Mouse (Mus musculus): Measurements from ENCODE around the gene Parp8. TPM values are rescaled to one million over a fixed set of nuclear protein-coding genes. Genes with fewer than 3 reads are reported as not detected.

Parp8 gene
- total and polyA plus RNA-seq, 3 experiments: 3.5 to 14.1 (median 10.3) TPM

GRCm38 (mm10) chr13:116843937-116844336, 181.4 kb downstream of the Parp8 start:
- DNase-seq: peak; percentile 9

- no peak for DNase-seq
These were observed 194.4 kb downstream of the Parp8 start for GRCm38 (mm10) chr13:116830984-116831383.

DNA sequence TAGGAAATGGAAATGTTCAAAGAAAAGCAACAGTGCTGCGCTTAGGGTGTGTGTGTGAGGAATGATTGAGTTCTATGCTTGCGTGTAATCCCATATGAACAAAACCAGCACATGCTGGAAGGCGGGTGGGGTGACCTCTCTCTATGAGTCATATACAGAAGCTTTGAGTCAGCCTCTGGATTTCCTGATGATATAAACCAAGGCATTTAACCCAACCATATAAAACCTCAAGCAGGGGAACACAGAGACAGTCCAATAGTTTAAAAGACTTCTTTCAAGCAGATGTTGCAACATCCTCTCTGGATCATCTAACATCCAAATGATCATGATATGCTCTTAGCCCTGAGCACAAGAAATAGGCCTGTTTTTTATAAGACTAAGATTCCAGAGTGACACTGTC, 196.3 kb downstream of the Parp8 start:
- no peak for DNase-seq

GRCm38 (mm10) chr13:116811456-116811855, 213.9 kb downstream of the Parp8 start:
- no peak for DNase-seq

Other genes with a start within 250 kb of the Parp8 start
- 10 to 100 TPM; 25.2 to 52.4 TPM for gene Emb, start 183.0 kb upstream of the Parp8 start, total RNA-seq (2021)
- 42.1 and 55.3 TPM in 2 replicates for gene Emb, start 183.0 kb upstream of the Parp8 start, polyA plus RNA-seq (2012; rRNA removed)
- not detected for gene Gm17509, start 195.5 kb upstream of the Parp8 start, total RNA-seq (2021)
- gene Gm17509, start 195.5 kb upstream of the Parp8 start, polyA plus RNA-seq (2012; rRNA removed): 0.09 and 0.12 TPM in 2 replicates

Measured in adrenal gland, adult 2 months (tissue).